Mouse (Mus musculus): ENCODE measurements at regions not wholly inside any gene's neighbourhood (a gene's known extent, or its start where the extent isn't known, plus 50 kb on each side); places are given as distances from the start of the nearest gene placed in this dataset.
A peak's percentile ranks its signal among the peaks of the same experiment; 100 is the strongest.
"Not testable (repeated sequence)": the region's sequence is repeated elsewhere in the genome, so short reads cannot be mapped to it uniquely, and the experiment has no call there.

GRCm38 (mm10) chr1:43305349-43306278 is 108.8 kb upstream of the Fhl2 start:
- no peak for ATAC-seq

DNA sequence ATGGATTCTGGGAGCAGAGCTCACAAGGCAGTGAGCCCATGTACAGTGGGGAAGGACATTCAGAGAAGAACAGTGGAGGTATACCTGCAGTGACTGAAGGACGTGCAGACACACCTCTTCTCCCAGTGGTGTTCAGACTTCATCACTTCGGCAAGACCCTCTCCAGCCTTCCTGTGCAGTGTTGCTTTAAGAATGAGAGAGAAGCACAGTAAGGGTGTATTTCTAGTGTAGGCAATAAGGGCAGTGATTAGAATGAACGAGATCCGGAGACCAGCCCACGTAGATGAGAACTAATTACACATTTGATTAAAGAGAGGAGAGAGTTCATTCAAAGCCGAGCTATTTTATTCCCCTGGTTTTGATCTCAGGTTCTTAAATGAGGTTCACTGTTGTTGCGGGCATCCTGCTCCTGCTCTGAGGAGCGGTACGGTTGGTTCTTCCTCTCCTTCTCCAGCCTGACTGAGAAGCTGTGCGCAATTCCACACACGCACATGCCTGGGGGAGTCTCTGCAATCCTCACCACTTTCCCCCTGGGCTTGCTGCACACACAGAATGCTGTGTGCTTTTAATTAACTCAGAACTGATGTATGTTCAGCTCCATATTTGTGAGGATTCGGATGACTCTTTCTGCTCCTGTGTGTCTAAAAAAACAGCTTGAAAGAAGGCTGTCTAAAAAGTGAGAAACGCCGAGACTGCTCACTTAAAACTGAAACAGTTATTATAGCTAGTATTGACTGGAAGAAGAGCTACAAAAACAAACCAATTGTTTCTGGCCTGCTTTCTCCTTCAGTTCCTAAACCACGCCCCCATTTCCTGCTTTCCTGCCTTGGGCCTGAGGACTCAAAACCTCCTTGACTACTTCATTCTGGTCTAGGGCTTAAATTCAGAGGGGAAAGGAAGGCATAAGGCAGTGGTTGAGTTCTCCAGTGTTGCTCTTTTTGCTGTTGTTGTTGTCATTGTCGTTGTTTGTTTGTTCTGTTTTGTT is 114.2 kb upstream of the Fhl2 start:
- ATAC-seq: peak; percentile 65

GRCm38 (mm10) chr1:43316331-43316730 is 119.5 kb upstream of the Fhl2 start:
- not testable (repeated sequence) for ATAC-seq

DNA sequence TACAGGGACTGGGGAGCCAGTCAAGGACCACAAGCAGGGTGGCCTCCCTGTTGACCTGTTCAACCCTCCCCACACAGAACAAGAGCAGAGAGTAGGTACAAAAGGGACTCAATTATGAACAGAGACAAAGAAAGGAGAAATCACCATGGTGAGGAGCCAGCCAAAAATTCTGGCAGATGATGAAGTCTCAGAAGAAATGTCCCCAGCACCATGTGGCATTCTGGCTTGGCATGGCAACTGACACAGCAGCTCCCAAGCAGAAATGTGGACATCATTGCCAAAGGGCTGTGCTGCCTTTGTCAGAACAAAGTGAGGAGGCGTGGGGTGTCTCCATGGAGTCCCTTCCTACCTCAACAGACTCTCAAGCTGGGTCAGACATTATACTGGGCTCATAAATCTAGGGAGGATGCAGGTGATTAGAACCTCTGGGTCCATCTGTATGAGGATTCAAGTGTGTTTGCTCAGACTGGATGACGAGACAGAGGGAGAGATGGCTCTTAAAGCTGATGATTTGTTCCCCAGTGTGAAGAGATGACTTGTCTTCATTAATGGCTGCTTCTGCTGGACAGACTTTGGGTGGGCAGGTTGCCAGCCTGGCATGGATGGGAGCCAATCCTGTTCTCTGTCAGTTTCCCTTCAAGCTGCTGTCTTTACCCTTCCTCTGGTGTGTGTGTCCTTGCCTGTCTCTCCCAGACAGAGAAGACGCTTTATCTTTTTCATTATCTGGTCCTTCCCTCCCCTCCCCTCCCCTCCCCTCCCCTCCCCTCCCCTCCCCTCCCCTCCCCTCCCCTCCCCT is 120.5 kb upstream of the Fhl2 start:
- no peak for ATAC-seq

- not testable (repeated sequence) for ATAC-seq
Measured at GRCm38 (mm10) chr1:43333488-43333887, 110.9 kb upstream of the Nck2 start.

DNA sequence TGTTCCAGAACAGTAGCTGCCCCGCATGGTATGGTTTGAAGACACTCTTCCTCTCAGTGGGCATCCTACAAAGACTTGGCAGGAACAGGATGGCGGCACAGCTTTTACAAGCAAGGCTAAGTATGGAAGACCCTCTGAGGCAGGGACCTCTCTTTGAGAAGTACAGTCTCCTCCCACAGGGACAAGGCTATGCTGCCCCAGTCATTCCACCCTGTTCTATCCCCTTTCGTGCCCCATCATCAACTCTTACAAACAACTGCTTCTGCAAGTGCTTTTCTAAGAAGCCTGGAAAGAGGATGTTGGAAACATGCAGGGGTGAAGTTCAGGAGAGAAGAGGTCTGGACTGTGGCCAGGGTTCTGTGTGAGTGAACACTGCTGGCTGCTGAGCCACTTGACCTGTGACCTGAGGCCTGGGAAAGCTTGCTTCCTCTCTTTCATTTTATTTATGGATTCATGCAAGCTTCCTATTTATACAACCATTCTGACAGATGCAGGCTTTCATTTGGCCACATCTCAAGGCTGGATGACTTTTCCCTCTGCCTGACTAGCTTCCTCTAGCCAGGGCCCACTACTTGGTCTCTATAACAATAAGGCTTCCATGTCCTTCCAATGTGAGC is 107.1 kb upstream of the Nck2 start:
- no peak for ATAC-seq

DNA sequence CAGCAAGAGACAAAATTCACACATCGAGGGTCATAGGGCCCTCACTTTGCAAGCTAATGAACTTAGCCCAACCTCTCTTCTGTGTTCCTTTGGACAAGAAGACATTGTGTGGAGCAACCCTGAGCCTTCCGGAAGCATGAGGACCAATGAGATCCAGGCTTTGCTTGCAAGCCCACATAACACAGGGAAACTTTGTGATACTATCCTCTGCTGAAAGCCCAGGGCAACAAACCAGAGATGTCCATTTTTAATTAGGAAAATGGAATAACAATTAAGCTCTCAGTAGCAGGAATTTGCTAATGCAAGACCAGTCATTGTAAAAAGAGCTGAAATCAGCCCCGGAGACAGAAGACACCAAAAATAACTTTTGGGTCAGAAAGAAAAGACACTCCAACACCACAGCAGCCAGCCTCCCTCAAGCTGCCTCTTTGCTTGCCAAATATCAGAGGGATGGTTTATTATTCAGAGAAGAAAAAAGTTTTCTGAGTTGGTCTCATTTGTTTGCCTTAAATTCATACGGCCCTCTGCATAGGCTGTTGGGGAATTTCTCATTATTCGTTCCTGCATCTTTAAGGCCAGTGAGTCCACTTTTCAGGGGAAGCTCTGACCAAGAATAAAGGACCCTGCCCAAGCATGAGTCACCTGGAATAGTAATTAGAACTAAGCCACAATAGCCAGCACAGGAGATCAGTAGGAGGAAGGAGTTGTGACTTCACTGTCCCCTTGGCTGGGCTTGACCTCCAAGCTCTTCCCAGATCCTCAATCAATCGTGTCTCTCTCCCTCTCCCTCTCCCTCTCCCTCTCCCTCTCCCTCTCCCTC is 106.1 kb upstream of the Nck2 start:
- ATAC-seq: no peak

- no peak for ATAC-seq
Measured at GRCm38 (mm10) chr1:43342848-43343247, 101.5 kb upstream of the Nck2 start.

GRCm38 (mm10) chr1:43343410-43343809 is 101.0 kb upstream of the Nck2 start:
- no peak for ATAC-seq

DNA sequence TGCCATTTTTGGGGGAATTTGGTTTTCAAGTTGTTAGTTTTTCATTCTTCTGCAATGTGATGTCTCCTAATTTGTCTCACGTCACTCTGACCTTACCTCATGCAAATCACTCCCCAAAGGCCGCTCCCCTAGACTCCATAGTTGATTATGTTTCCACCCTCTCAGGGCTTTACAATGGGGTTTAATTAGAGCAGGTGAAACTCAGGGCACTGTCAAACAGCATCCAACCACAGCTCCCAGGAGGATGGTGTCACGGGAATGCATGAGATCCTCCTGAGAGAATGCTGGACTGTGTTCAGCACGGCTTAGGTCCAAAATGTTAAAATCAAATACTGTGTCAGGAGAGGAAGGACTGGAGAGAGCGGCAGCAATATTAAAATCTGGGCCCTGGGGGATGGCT is 100.4 kb upstream of the Nck2 start:
- ATAC-seq: no peak

DNA sequence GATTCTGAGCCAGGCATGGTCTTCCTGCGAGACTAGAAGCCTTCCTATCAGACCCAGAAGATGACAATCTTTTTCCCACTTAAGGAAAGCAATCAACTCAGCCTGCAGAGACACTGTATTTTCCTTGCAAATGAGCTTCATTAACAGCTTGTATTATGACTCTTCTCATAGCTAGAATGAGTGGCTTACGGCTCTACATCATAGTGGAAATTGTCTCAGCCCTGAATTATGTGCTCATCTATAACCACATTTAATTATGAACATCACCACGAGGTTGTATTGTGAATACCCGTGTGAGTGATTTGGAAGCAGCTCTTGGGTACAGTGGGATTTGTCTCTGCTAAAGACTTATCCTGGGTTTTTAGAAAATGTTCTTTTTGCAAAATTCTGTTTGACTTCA is 97.2 kb upstream of the Nck2 start:
- ATAC-seq: no peak

GRCm38 (mm10) chr1:43349966-43350365 is 94.4 kb upstream of the Nck2 start:
- no peak for ATAC-seq

- no peak for ATAC-seq
Measured at GRCm38 (mm10) chr1:43358191-43358590, 86.2 kb upstream of the Nck2 start.

- ATAC-seq: no peak
Measured at GRCm38 (mm10) chr1:43359662-43360061, 84.7 kb upstream of the Nck2 start.

GRCm38 (mm10) chr1:43360291-43360690 is 84.1 kb upstream of the Nck2 start:
- ATAC-seq: peak; percentile 26

DNA sequence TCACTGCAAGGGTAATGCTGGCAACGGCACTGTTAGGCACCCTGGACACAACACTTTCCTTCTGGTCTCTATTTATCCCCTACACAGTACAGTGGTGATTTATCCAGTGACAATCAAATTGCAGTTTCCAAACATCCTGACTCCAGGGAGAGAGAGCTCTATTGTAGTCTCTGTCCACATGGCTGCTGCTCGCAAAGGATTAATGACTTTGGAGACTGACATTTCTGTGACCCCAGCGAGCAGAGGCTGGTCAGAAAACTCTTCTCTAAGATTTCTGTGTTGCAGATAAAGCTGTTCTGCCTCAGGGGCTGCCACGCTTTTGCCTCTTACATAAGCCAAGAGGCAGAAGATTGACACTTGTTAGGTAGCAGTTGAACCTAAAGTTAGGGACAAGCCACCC is 83.6 kb upstream of the Nck2 start:
- ATAC-seq: no peak

DNA sequence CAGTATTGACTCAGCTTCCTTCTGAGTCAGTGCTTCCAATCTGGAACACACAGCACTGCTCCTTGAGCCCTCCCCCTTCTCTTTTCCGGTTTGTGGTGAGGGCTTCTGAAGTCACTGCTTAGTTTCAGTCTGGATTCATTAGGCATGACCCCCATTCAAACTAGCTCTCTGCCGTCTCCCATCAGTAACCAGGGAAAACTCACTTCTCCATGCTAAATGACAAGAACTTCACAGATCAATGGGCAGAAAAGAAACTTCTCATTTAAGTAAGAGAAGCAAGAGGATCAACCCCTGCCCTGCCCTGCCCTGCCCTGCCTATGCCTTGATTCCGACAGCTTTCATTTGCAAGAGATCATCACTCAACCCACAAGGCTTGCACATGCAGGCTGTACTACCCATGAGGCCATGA is 82.9 kb upstream of the Nck2 start:
- ATAC-seq: peak; percentile 72

GRCm38 (mm10) chr1:43362136-43362535 is 82.2 kb upstream of the Nck2 start:
- ATAC-seq: peak; percentile 55

- ATAC-seq: no peak
Measured at GRCm38 (mm10) chr1:43363178-43363577, 81.2 kb upstream of the Nck2 start.

DNA sequence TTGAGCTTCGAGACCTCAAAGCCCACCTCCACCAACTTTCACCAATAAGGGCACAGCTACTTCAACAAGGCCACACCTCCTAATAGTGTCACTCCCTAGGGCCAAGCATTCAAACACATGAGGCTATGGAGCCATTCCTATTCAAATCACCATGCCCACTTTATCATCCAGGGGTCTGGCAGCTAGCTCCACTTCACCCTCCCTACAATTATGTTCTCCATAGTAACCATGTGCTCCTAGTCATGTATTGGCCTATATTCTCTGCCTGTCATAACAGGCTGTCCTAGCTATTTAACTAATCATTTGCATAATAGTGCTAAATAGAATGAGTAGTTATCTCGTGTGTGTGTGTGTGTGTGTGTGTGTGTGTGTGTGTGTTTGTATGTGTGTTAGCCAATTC is 77.9 kb upstream of the Nck2 start:
- no peak for ATAC-seq

All from activated CD4-positive, CD25-positive, alpha-beta regulatory T cell, adult 4 months (primary cell).